Mouse (Mus musculus): ENCODE data around the gene Khdc4. TPM values are rescaled to one million over a fixed set of nuclear protein-coding genes. Genes with fewer than 3 reads are reported as not detected.

The Khdc4 gene
- total RNA-seq, 4 experiments from 2014 or later: 48.9 to 84.1 (median 58.1) TPM

DNA sequence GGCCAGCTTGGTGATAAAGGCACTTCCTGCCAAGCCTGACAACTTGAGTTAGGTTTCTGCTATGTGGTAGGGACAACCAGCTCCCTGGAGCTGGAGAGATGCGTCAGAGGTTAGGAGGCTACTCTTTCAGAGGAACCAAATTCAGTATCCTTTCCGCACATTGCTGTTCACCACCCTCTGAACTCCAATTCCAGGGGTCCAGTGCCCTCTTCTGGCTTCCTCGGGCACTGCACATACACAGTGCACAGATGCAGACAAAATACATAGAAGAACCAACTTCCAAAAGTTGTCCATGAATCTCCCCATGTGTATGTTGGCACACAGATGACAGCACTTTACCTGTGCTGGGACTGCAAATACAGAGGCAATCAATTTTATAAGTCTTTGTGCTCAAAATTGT, 53.0 kb downstream of the Khdc4 start:
- peak; percentile 40 for DNase-seq

GRCm38 (mm10) chr3:88740147-88740546, 54.5 kb downstream of the Khdc4 start:
- no peak for DNase-seq

GRCm38 (mm10) chr3:88745534-88745933, 59.9 kb downstream of the Khdc4 start:
- DNase-seq: no peak

DNA sequence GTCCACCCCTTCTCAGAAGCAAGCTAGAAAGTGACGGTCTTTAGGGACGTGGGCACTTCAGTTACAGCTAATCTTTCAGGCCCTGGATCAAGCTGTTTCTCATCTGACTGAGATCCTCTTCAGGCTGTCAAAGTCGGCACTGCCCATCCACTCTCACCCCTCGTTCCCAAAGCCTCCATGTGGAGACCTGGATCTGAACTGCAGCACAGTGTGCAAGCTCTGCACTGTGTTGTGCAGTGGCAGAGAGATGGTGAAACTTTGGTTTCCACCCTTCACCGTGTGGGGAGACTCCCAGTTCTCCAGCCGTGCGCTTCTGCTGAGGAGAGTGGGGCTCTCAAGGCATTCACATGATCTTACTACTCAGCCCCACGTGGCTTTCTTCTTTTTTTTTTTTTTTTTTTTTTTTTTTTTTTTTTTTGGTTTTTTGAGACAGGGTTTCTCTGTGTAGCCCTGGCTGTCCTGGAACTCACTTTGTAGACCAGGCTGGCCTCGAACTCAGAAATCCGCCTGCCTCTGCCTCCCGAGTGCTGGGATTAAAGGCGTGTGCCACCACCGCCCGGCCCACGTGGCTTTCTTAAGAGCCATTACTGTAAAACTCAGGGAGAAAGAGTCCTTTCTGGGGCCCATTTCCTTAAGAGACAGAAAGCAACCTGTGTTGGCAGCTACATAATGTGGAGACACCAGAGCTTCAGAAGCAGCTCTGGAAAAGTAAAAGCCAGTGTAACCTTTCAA, 60.7 kb downstream of the Khdc4 start:
- no peak for DNase-seq

- DNase-seq: no peak
Observed at GRCm38 (mm10) chr3:88746871-88747231, 61.2 kb downstream of the Khdc4 start.

GRCm38 (mm10) chr3:88754283-88754682, 68.7 kb downstream of the Khdc4 start:
- DNase-seq: no peak

DNA sequence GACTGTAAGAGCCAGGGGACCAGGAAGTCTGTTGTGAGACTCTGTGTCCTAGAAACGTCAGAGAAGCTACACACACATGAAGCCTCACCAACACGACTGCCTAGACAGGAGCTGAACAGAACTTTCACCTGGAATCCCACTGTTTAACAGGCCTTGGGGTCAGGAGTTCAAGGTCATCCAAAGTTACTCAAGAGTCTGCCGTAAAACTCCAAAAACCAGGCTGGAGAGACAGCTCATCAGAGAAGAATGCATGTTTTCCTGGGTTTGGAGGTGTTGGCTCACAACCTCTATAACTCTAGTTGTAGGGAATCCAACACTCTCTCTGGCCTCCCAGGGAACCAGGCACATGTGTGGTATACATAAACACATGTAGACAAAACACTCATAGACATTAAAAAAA, 69.9 kb downstream of the Khdc4 start:
- DNase-seq: no peak

DNA sequence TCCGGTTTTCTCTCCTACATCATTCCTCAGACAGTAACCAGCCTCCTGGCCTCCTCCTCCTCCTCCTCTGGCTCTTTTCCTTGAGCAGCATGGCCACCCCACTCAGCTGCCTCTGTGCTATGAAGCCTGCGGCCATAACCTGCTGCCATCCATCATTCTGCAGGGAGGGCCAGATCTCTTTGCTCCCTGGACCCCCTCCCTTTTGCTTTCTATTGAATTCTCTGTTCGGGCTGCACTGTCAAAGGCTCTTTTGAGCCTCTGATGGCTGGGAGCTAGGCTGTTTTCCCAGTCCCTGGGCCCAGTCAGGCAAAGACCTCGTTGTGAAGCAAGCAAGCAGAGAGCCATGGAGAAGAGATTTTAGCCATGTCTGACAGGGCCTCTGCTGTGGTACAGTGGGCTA, 70.7 kb downstream of the Khdc4 start:
- no peak for DNase-seq

- no peak for DNase-seq
Observed at GRCm38 (mm10) chr3:88758045-88758500, 72.5 kb downstream of the Khdc4 start.

DNA sequence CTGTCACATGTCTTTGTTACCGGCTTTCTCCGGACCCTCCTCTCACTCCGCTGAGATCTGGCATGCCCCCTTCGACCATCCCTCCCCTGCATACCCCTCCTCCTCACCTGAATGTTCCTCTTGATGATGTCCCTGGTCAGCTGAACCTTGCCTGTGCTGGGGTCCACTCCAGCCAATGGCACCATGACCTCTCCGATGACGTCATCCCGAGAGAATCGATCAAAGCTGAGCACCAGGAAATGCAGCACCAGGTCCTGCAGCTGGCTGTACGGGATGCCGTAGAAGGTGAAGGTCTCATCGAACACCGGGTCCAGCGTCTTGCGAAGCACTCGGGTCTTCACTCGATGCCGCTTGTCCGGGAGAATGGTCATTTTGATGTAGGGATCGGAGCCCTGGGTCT, 76.0 kb downstream of the Khdc4 start:
- no peak for DNase-seq

DNA sequence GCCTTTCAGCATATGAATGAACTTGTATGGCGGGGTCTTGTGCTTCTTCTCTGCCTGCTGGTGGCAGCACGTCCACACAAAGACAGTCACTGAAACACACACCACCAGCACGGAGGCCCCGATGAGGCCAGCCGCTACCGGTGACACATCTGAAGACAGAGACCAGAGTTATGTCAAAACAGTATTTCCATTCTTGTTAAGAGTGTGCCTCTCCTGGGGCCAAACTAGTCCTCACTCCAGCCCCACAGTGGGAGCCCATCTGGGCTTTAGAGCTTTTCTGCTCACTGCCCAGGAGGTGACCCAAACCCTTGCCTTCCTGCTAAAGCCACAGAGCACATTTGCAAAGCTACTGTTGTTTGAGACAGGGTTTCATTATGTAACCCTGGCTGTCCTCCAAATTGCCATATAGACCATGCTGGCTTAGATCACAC, 76.8 kb downstream of the Khdc4 start:
- DNase-seq: no peak

Other genes with a start within 250 kb of the Khdc4 start
- gene Sema4a, start 224.6 kb upstream of the Khdc4 start, total RNA-seq (2022): 10 to 100 TPM; 12.2 to 14.0 (median 12.5) TPM
- gene Lmna, start 175.8 kb upstream of the Khdc4 start, total RNA-seq (2022): 100 to 1,000 TPM in 3 of 4 experiments, 10 to 100 TPM in 1; 88.2 to 134 (median 124) TPM
- gene Mex3a, start 153.4 kb upstream of the Khdc4 start, total RNA-seq (2022): 1 to 10 TPM; 2.8 to 4.3 (median 3.9) TPM
- not detected for gene Rab25, start 137.5 kb upstream of the Khdc4 start, total RNA-seq (2022)
- 100 to 1,000 TPM; 138 to 164 (median 144) TPM for gene Lamtor2, start 132.7 kb upstream of the Khdc4 start, total RNA-seq (2022)
- gene Ubqln4, start 132.0 kb upstream of the Khdc4 start, total RNA-seq (2022): 10 to 100 TPM; 64.1 to 81.3 (median 66.7) TPM
- gene Ssr2, start 109.9 kb upstream of the Khdc4 start, total RNA-seq (2022): 100 to 1,000 TPM; 139 to 217 (median 172) TPM
- gene Arhgef2, start 79.8 kb upstream of the Khdc4 start, total RNA-seq (2022): 10 to 100 TPM; 22.0 to 48.2 (median 31.5) TPM
- not detected for gene Rxfp4, start 32.7 kb upstream of the Khdc4 start, total RNA-seq (2022)
- 10 to 100 TPM; 55.0 to 65.3 (median 59.1) TPM for gene Rit1, start 31.0 kb downstream of the Khdc4 start, total RNA-seq (2022)
- 10 to 100 TPM; 13.5 to 24.3 (median 15.7) TPM for gene Syt11, start 89.4 kb downstream of the Khdc4 start, total RNA-seq (2022)
- 10 to 100 TPM; 34.8 to 56.4 (median 40.3) TPM for gene Gon4l, start 149.4 kb downstream of the Khdc4 start, total RNA-seq (2022)
- gene Msto1, start 228.2 kb downstream of the Khdc4 start, total RNA-seq (2022): 10 to 100 TPM; 19.9 to 27.9 (median 24.7) TPM